Mouse (Mus musculus): ENCODE measurements around the gene Gpr153.

Gene Gpr153

DNA sequence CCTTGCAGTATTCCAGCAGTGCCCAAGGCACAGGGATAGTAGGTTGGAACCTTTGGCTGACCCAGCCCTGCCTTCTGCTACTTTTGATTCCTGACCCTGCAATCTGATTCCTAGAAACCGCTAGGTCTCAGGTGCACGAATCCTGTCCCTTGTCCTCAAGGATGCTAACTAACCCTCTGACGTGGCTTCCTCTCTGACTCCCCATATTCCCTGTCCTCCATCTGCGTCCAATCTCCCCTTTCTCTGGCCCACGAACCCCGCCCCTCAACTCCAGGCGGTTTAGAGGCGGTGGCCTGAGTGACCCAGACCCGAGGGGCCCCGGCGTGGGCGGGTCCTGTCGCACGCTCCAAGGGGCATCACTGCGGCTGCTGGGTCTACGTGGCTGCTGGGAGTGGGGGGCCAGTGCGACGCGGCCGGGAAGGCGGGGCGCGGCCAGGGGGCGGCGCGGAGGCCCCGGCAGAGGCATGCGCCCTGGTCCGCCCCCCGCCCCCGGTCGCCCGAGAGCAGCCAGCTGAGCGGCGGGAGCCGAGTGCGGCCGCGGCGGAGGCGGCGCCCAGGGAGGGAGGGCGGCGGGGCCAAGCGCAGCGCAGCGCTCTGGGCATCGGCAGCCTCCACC is at the start of gene Gpr153:
TSS of gene Gpr153 (plus strand) at position 612 of the 616 bp plus-strand sequence.
- no peak for DNase-seq (ENCODE audit: low spot score)

DNA sequence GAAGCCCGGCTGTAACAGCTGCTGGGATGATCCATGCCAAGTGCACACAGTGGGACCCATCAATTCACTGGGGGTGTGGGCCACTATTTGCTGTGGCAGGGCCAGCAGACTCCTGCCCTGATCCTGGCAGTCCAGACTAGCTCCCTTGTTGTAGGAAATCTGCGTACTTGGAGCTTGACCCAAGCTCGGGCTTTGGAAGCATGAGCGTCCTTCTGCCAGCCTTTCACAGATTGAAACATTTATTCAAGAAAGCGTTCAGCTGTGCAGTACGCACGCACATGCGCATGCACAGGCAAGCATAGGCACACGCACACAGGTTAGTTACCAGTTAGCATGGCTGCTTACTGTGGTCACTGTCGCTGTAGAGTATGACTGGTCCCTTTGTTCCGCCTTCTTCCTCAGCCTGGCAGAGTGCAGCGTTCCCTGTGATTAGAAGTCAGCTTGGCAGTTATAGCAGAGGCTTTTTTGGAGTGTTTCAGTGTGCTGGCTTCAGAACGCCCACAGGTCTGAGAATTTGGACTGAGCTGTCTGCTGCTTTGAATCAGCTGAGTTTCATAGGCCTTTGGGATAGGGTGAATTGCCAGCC is 47.0 kb upstream of the Gpr153 start:
- no peak for DNase-seq (ENCODE audit: low spot score)

DNA sequence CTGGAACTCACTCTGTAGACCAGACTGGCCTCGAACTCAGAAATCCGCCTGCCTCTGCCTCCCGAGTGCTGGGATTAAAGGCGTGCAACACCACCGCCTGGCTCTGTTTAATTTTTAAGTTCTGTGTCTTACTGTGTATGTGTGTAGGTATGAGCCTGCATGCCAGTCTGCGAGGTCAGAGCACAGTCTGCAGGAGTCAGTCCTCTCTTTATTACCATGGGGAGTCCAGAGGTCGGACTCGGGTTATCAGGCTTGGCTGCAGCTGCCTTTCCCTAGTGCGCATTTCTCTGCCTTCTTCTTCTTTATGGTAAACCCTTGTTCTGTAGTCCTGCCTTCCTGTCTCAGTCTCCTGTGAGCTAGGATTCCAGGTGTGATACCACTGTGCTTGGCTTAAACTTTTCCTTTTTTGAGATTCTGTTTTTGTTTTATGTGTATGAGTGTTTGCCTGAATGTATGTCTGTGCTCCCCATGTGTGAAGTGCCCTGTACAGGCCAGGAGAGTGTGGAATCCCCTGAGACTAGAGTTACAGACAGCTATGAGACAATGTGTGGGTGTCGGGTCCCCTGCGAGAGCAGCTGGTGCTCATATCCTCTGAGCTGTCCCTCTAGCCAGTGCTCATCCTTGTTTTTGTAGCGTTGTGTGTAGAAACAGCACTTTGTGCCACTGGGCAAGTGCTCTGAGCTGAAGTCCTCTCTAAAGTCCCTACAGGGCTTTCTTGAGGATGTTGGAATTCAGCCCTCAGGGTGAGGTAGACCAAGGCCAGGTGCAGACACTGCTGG is 46.1 kb upstream of the Gpr153 start:
- DNase-seq (ENCODE audit: low spot score), result peak; percentile 35

DNA sequence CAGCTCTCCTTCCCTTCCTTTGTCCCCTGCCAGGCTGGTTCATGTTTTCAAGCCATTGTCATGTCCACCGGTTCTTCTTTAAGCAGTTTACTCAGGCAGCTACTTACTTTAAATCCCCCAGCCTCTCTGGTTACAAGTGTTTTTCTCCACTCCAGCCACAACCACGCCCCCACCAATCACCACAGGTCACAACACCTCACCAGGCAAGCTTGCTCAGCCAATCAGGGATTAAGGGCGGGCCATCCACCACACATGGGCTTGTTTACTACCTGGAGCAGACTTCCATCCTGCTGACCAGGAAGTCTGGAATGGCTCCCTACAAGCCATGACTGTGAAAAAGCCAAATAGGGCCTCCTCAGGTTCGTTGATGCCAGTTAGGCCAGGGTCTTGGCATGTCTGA is 43.7 kb upstream of the Gpr153 start:
- peak; percentile 30 for DNase-seq (ENCODE audit: low spot score)

DNA sequence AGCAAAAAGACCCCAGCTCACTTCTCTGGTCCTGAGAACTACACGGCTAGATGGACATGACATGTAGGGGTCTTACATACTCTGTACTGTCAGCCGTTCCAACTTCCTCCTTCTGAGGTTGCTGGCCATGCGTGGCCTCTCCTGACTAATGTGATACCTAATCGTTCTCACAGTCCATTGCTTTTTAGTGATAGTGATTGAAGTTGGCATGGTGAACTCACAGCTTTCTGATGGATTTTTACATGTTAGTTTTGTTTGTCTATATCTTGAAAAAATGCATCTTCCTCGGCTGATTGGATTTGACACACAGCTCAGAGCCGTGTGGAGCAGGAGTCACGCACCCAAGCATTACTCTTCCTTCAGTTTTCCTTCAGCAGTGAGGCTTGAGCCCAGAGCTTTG is 42.7 kb upstream of the Gpr153 start:
- DNase-seq (ENCODE audit: low spot score), result no peak

DNA sequence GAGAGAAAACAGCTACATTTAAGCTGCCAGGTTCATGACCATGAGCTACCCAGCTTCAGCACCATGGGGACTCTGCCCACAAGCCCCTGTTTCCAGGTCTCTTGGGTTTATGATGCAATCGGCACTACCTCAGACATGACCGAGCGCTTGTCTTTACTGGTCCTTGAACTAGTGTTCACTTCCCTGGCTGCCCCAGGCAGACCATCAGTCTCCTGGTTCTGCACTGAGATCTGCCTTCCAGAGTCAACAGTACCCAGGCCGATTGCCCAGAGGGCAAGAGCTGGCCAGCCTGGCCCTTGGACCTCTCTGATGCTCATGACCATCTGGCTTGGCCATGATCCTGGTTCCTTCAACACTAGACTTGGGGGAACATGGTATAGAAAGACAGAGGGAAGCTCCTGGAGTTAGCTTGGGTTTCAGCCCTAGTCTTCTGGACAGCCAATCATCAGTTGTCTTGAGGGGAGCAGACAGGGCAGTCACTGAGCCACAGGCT is 41.6 kb upstream of the Gpr153 start:
- no peak for DNase-seq (ENCODE audit: low spot score)

DNA sequence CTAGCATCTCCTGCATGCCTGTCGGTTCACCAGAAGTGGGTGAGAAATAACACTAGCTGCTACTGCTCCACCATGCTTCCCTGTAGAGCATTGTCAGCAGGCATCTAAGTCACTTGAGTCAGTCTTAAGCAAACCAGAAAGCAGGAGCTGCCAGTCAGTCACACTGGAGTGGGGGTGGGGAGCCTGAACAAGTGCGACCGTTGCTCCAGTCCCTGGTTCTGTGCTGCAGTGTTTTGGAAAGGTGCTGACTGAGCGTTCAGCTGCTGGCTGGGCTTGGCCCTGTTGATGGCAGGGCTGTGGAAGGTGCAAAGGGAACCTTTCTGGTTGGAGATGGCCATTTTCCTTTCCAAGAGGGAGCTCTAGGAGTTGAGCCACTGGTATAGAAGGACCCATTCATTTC is 34.1 kb upstream of the Gpr153 start:
- DNase-seq (ENCODE audit: low spot score), result no peak

DNA sequence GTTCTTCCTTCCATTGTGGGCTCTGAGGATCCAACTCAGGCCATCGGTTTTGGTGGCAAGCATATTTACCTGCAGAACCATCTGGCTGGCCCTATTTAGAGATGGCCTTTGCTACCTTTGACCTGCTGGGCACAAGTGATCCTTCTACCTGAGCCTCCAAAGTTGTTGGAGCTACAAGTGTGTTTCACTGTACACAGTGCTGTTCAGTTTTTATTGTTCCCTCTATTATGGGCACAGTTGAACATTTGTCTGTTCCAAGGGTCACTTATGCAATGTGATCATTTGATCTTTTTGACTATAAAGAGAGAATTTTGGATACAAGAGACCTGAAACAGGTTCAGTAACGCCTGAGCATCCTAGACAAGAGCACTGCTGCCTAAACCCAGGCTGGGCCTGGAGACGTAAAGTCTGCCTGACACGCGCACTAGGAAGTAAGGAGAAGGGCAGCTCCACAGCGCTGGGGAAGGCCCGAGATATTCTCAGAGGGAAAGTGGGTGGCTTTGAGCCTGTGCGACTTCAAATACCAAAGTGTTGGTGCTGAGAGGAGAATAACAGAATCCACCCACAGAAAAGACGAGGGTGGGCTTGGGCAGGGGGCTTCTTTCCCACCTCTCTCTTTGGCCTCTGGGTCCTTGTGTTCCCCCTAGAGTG is 30.7 kb upstream of the Gpr153 start:
- no peak for DNase-seq (ENCODE audit: low spot score)

DNA sequence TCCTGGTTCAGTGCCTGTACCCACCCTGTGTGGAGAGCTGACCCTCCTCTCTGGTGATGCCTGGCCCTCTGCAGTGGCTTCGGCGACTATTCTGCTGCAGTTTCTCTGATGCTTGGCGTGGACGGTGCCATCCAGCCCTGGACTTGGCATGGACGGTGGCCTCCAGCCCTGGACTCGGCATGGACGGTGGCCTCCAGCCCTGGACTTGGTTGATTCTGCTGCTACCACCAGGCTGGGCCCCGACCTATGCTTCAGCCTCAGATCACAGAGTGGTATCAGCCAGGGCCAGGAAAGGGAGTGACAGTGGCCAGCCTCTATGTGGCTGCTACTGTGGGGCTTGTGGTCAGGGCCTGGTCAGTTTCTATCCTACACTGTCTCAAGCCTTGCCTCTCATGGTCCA is 30.1 kb upstream of the Gpr153 start:
- DNase-seq (ENCODE audit: low spot score), result no peak

DNA sequence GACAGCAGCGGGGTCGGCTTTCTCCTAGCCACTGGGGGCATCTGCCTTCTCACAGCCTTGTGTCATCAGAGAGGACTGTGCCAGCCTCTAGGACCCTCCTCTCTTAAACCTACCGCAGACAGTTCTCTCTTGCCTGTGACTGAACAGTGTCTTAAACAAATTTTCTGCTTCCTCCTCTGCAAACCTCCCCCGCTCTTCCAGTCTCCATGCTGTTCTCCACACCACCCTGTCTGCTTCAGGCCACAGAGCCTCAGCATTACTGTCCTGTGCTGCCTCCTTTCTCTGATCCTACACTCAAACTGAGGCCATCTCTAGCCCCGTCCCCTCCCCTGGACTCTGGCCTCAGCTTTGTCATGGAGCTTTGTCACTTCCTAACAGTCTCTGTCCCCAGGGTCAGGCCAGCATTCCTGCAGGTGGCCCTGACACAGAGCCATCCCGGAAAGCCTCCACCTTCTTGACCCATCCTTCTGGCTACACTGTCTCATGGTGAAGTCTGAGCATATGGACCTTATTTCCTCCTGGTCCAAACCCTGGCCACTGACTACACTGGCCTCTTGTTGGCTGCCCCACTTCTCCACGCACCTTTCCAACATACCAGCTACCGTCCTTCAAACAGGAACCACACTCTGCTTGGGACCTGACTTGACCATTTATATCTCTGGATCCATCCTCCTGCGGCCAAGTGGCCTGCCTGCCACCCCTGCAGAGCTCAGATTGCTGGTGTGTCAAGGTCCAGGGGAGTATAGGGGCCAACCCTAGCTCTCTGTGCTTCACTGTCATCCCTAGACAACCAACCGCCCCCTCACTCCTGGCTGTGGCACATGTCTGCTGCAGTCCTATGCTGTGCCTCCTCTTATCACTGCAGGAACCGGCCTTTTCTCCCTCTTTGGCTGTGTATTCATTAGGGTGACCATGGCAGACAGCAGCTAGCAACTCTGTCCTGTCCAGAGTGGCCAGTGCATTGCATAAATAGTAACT is 29.2 kb upstream of the Gpr153 start:
- no peak for DNase-seq (ENCODE audit: low spot score)

DNA sequence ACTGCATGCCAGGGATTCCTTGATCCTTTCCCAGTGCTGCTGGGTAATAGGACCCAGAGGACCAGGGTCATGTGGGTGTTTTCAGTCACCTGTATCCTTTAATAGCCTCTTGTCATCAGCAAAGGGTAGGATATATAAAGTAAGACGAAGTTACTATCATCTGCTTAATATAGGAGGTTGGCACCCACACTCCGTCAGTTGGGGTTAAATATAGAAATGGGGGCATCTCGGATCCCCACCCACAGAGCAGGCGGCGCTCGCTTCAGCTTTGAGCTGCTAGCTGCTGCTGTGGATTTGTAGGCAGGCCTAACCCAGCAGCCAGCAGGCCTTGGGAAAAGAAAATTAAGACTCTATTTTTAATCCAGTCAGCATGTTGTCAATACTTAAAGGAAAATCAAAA is 28.0 kb upstream of the Gpr153 start:
- no peak for DNase-seq (ENCODE audit: low spot score)

DNA sequence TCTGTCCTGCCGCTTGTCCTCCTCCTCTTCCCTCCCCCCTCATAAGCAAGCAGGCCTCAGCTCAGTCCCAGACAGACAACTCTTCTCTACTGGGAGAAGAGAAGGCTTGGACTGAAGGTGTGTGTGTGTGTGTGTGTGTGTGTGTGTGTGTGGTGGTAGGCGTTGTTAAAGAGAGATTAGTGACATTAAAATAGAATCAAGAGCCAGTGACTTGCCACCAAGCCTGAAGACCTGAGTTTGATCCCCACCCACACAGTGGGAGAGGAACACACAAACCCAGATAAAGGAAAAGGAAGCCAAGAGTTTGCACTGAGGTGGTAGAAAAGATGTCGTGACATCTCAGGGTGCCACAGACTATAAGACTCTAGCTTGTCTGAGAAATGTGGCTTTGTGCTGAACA is 26.8 kb upstream of the Gpr153 start:
- DNase-seq (ENCODE audit: low spot score), result no peak

DNA sequence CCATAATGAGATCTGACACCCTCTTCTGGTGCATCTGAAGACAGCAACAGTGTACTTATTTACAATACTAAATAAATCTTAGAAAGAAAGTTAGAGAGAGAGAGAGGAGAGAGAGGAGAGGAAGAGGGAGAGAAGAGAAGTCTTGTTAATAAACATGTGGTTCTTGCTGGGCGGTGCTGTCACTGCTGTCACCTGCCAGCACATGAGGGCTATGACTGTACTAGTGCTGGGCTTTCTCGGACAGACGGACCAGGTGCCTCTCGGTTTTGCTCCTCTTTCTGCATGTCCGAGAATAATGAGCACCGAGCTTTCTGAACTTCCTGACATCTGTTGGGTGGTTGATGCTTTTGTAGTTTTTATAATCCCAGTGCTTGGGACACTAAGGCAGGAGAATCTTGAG is 23.4 kb upstream of the Gpr153 start:
- DNase-seq (ENCODE audit: low spot score), result no peak

DNA sequence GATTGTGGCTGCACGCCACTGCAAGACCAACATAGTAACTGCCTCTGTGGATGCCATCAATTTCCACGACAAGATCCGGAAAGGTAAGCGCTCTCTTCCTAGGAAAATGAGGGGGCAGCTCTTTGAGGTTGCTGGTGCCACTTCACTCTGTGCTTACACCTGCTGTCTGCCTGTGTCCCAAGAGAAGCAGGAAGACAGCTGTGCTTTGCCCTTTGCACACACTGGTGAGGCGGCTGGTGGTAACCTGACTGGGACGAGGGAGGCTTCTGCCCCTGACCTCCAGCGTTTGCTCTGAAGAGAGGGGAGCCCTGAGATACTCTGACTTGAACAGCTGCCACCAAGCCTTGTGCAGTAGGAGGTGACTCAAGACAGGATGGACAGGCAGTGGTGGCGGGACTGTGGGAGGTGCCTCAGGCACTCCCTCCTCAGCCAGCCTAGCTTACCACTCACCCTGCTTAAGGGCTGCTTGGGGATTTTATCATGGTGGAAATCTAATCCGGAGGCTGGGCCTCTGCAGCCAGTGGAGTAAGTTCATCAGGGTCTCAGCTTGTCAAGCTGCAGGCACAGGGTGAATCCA is 20.8 kb upstream of the Gpr153 start:
- DNase-seq (ENCODE audit: low spot score), result no peak

DNA sequence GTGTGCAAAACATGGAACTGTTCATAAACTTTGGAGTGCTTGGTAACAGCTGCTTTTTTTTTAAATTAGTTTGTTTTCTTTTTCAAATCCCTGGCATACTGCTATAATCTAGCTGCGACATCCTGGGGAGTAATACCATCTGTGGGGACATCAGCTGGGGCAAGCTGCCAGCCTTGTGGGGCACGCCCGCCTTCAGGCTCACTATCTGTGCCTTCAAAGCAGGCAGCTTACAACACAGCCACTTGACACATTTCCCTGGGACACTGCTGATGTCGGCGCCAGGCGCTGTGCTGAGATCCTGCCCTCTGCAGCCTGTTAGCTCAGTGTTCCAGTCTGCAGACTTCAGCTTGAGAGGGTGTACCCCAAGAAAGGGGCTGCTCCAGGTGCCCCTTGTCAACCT is 17.0 kb upstream of the Gpr153 start:
- DNase-seq (ENCODE audit: low spot score), result peak; percentile 64

DNA sequence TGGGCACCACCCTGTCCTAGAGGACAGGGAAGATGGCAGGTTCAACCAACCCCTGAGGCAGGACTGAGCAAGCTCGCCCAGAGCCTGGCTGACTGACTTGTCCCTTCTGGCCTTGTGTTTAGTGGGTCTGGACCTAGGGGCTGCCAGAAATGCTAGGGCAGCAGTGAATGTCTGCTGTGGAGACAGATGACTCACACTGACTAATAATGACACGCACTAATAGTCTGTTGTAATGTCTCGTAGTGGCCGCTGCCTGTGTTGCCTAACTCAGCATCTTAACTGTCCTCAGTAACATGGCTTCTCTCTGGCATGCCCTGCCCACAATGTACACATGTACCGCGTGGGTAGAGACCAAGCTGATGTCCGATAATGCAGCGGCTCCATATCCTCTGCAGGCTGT is 13.6 kb upstream of the Gpr153 start:
- DNase-seq (ENCODE audit: low spot score), result no peak

DNA sequence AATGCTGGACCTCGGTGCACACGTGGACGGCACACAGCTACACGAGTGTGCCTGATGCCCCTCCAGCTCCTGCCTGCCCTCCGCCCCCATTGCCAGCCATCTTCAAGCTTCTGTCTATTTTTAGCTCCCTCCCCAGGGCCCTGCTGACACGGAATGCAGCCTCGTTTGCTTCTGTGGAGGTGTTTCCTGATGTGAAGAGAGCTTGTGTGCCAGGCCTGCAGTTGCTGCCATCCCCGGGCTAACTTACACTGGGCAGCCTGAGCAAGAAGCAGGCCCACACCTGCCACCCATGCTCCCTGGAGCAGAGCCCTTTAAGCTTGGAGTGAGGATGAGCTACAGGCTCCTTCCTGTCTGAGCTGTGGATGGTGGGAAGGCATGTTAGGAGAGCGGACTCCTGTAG is 11.8 kb upstream of the Gpr153 start:
- no peak for DNase-seq (ENCODE audit: low spot score)

DNA sequence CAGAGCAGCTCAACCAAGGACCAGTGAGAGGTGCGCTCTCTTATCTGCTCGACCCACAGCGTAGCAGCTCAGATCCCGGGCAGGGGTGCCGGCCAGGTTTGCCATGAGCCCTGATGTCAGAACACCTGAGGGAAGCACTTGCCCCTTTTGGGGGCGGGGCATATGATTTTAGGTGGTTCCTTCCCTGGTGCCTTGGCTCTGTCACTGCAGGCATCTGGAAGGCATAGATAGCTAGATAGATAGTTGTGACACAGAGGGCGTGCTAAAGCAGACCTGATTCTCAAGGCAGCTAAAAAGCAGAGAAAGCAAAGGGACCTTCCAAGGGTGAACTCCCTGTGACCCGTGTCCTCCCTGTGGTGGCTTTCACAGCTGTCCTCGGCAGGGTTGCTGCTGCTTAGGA is 10.9 kb upstream of the Gpr153 start:
- no peak for DNase-seq (ENCODE audit: low spot score)

DNA sequence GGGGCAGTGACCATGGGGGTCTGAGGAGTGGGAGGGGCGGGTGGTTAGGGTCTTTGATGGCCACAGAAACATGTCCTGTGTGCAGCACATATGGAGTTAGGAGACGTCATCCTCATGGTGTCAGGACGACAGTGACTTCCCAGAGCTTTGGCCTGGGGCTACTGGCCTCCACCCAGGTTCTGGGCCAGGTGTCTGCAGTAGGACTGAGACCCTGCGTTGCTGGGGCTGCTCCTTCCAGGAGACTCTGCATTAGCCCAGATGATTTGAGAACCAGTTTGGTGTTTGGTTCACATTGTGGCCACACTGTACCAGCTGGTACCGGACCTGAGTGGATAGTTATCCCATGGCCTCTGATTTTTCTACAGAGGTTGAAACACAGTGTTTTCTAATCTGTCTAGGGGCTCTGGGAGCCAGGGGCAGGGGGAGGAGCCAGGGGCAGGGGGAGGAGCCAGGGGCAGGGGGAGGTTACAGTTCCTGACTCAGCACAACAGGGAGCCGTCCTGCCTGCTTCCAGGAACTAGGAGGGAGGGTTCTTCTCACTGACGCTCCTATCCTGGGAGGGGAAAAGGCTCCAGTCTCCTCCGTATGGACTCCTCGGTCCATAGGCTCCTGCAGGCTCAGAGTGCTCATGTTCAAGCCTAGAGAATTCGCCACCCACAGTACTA is 10.4 kb upstream of the Gpr153 start:
- no peak for DNase-seq (ENCODE audit: low spot score)

DNA sequence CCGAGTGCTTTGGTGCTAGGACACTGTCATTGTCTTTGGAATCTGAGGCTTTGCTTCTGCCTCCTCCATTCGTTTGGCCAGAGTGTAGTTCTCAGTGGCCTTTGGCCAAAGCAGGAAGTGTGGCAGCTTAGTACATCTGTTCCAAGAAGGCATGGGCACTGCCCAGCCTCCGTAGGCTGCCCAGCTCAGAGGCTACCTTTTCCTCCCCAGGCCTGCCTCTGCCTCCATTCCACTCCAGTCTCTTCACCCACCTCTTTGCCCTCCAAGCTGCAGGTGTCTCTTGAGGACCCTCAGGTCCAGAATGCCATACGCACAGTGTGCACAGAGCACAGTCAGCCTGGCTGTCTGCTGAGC is 9.9 kb upstream of the Gpr153 start:
- no peak for DNase-seq (ENCODE audit: low spot score)
